Mouse (Mus musculus) cerebellum, adult 8-10 months (tissue): ENCODE results near the gene Mier2.
A peak's percentile ranks its signal among the peaks of the same experiment; 100 is the strongest.

Experiments
- DNase-seq: peaks from one replicate; pipeline ENCODE4 v3.0.0; 2022

Mier2 gene

DNA sequence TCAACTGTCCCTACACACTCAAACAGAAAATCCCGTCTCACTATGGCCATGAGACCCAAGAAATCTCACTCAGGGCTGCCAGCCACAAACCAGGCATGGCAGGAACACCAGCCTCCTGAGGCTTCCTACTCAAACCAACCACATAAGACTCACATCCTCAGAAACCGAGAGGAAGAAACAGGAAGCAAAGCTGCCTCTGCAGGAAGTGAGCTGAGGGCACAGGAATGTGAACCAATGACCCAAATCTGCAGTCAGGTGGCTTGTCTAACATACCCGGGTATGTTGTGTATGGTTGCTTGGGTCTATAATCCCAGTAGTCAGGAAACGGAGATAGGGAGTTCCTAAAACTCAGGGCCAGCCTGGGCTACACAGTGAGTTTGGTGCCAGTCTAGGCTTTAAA is 16.1 kb downstream of the Mier2 start:
- DNase-seq: no peak

DNA sequence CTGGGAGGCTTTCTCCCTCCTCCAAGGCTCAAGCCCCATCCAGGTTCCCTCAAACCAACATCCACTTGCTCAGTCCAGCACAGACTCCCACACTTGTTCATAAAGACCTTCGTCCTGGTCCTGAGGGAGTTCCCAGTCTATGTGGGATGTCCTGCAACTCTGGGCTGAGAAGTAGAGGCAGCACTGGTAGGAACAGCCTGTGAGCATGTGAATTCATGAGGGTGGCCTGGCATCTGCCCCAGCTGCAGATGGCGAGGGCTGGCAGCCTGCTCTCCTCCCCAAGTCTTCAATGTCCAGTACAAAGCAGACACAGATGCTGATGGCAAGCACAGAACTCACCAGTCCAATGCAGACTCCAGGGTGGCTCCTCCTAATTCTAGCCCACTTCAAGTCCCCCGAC is 16.7 kb downstream of the Mier2 start:
- no peak for DNase-seq

DNA sequence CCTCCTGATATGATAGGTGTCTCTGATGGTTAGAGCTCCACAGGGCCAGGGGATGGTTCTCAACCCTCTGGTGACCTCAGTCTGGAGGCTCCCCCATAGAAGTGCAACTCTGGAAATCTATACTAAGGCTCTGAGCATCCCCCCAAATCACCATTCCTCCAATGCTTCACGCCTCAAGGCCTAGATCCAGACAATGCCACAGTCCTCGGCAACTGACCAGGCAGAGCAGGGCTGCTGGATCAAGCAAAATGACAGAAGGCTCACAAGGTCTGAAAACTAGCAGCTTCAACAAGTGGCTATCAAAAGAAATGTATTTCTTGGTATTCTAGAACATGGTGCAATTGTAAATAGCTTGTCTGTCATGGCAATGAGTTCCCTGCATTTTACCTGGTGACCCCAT is 17.2 kb downstream of the Mier2 start:
- DNase-seq: no peak

DNA sequence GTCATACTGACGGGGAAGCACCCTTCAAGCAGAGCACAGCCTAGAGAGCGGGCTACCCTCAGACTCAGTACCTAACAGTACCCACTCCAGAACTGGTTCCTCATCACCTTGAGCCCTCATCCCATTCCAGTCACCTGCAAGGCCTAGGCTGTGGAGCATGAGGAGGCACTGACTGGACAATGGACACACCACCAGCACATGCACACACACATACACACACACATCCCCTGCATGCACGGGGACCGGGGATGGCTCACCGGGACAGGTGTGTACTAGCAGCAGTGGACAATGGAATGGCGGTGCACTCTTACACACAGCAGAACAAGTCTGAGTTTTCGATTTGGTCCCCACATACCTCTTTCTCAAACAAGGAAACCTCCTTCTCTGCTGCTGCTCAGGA is 17.7 kb downstream of the Mier2 start:
- no peak for DNase-seq

DNA sequence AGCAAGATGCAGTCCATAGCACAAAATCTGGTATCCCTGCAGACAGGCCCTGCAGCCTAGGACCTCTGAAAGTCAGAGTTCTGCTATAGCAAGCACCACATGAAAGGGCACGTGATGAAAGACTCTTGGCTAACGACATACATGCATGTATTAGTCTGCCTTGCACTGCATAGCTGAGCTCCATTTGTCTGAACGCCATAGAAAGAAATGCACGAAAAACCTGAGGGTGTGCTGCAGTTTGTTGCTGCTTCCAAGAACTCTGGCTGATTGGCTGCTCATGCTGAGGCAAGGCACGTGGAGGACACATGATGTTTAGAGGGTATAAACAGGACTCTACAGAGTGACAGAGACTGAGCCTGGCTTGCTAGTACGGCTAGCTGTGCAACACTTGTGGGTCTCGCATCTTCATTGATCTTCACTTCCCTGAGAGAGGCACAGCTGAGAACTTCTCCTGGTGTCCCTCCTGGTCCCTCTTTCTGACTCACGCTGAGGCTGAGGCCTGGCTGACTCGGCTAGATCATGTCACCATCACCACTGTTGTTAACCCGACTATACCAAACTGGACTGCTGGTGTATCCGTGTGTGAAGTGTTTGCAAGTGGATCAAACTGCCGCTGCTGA is 18.4 kb downstream of the Mier2 start:
- DNase-seq: no peak

DNA sequence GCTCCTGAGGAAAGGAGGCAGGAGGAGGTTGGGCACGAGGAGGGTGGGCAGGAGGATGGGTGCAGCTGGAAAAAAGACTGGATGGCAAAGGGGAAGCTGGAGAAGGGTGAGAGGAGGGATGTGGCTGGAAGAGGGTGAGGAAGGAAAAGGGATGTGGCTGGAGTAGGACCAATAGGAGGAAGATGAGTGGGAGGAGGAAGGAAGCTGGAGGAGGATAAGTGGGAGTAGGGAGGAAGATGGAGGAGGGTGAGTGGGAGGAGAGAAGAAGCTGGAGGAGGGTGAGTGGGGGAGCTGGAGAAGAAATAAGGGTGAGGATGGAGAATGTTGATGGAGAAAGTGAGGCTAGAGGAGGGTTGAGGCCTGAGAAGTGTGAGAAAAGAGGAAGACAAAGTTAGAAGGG is 19.6 kb downstream of the Mier2 start:
- DNase-seq: no peak

DNA sequence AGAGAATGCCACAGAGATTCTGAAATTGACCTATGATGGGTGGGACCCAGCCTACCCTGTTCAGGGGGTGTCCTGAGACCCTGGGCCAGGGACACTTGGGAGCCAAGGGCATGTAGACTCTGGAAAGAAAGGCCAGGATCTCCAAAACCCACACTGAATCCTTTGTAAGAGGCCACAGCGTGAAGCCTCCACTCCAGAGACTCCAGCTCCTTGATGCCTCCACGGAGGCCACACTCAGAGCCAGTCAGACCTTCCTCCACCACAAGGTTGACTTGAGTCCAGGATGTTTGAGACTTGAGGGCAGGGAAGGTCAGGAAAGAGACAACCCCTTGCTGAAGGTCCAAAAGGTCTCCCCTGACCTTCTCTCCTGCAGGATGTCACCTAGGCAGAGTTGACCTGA is 20.6 kb downstream of the Mier2 start:
- DNase-seq: no peak

DNA sequence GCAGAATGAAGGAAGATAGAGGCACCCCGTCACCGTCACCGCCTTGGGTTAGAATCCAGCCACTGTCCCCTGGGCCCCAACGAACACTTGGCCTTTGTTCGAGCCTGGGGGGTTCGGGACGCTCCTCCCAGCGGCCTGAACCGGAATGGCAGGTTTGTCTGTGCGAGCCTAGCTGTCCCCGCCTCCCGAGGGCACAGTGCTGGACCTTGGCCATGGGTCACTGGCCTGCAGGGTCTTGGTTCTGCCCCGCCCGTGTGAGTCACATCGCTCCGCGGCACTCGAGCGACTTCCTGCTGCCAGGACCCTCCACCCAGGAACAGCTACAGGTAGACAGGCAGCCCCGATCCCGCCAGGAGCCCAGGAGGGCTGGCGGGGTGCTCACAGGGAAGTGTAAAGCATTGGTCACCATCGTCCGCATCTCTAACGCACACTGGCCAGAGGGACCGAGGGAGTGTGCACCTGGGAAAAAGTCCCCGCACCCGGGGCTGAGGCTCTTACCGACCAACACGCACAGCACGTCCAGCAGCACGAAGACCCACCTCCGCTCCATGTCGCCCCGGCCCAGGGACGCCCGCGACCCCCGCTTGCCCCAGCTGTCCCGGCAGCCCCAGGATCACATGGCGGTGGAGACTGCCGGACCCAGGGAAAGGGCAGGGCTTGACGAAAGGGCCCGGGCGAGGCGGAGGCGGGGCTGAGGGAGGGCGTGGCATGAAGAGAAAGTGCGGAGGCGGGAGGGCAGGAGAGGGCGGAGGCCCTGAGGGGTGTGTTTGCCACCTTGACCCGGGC is 21.7 kb downstream of the Mier2 start, which contains the start of gene Plpp2:
Gene Plpp2, minus strand, starts transcription at position 671 of the 786 bp plus-strand sequence.
- DNase-seq: peak; percentile 59

DNA sequence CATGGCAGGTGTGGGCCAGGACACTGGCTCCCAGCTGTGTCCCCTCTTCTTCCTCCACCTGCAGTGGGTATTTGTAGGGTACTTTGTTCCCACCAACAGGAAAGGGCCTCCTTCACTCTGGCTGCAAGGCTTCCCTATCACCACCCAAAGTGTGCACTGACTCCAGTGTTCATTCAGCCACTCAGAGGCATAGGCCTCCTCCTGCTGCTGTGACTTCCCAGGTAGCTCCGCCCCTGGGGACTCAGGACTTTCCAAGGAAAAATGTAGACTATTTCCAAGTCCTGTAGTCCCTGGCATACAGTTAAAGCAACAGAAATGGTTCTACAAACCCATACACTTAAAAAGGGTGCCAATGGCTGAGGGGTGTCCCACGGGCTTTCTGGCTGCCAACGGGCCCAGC is 22.3 kb downstream of the Mier2 start:
- DNase-seq: no peak

DNA sequence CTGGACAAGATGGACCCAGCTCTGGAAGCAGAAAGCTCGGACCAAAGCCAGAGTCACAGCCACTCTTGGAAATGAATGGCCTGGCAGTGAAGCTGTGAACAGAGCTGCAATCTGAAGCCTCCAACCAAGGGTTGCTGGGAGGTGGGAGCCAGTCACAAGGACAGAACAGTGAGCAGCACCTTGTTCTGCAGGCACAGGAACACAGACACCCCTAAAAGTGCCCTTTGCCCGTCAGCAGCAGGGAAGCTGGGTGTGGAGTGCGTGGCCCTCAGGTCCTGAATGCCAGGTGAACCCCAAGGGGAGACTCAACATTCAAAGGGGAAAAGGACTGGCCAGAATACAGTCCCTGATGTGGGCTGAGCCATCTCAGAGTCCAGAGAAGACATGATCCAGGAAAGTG is 23.4 kb downstream of the Mier2 start:
- DNase-seq: no peak

DNA sequence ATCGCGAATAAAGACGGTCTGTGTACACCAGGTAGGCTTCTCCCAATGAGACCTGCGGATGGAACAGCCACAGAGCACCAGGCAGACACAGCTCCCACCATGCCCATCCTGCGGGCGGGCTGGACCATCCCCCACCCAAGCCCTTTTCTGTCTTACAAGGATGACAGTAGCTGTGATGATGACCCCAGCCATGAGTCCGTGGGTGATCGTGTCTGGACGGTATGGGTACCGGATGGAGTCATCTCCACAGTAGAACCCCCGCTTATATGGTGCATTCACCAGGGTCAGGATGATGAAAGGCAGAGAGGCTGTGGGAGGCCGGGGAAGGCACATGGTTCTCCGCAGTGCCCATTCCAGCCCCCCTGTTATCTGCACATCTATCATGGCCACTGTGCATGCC is 24.3 kb downstream of the Mier2 start:
- no peak for DNase-seq

DNA sequence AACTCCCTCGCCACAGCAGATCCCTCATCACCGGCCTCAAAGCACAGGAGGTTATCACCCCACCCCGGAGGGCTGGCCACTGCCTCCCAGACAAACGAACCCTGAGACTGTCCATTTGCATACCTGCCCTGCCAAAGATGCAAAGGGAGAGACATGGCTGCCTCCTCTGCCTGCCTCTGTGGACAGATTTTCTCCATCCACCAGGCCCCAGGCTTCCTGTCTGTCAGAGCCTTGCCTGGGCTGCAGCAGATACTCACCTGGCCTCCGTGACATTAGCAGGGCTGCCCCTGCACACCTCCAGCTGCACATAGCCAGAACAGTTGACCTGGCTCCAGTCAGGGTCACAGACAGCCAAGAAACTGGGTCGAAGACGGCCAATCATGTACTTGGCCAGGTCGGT is 24.8 kb downstream of the Mier2 start:
- DNase-seq: no peak

DNA sequence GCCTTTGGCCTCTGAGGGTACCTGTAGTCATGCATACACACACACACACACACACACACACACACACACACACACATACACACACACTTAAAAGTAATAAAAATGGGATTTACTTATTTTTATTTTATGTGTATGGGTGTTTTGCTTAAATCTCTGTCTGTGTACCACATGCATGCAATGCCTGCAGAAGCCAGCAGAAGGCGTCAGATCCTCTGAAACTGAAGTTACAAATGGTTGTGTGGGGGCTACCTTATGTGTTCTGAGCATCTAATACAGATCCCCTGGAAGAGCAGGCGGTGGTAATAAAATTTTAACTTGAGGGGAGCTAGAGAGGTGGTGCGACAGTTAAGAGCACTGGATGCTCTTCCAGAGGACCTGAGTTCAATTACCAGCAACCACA is 26.9 kb downstream of the Mier2 start:
- no peak for DNase-seq

DNA sequence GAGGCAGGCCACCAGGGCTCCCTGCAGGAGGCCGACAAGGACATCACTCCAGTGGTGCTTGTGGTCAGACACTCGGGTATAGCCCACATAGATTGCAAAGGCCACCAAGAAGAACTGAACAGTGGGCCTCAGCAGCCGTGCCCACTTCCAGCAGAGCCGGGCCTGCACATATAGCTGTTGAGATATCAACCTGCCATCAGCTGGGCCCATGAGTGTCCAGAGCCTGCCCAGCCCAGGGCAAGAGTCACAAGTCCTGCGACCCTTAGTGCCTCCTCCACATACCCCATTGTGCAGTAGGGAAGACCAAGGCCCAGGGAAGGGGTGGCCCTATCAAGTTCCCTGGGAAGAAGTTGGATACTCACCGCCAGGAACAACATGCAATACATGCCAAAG is 27.6 kb downstream of the Mier2 start:
- no peak for DNase-seq

DNA sequence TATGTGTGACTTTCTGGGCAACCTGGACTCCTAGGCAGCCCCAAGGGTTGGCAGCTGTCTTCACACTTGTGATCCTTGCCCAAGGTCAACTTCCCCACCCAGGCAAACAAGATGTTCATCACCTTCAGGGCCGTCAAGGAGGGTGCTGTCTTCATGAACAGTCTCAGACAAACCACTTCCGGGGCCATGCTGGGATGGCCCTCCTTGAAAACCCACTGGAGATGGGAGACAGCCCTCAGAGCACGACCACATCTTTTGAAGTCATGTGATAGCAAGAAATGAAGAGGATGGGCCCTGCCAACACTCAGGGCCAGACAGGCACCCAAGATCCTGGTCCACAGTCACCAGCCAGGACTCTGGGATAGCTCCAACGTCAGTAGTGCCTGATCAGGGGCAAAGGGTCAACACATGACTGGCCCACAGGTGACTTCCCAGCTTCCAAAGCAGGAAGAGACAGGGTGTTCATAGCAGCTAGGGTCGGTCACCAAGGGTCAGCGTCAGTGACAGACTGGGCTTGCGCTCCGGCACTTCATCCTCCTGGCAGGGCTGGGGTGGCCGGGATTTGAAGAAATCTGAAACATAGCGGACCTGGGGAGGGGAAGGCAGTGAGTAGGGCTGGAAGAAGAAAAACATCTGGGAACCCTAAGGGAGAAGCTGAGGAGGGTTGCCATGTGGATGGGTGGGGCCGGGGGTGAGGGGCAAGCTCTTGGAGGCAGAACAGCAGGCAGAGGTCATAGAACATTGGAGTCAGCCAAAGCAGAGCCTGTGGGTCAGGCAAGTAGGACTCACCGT is 28.1 kb downstream of the Mier2 start:
- no peak for DNase-seq

DNA sequence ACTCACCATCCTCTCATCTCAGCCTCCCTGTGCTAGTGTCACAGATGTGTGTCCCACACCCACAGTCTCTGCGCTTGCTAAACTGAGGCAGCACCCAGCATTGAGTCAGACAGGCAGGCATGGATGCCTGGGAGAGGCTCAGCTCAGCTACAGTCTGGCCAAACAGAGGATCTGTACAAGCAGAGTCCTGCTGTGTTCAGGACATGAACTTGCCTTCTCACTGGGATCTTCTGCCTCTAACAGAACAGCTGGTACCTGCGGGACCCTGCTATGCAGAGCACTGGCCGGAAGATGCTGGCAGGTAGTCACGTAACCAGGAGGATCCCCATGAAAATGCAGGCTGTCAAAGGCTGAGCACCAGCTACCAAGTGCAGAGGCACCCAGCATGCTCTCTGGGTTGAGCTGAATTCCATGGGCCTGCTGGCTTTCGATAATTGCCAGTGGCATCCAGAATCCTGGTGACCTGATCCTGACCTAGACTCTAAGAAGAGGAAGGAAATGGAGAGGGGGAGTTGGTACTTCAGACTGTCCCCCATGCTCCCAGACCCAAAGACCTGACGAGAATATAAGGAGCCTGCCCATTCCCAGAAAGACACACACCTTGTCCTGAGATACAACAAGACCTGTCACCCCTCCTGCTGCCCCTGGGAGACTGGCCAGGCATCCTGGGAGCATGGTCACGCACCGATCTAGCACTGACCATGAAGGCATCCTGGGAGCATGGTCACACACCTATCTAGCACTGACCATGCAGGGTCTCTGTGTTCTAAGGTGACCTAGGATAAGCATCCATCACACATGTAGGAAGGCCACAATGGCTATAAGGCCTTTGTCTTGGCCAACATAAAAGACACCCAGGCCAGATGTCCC is 29.3 kb downstream of the Mier2 start:
- DNase-seq: no peak

DNA sequence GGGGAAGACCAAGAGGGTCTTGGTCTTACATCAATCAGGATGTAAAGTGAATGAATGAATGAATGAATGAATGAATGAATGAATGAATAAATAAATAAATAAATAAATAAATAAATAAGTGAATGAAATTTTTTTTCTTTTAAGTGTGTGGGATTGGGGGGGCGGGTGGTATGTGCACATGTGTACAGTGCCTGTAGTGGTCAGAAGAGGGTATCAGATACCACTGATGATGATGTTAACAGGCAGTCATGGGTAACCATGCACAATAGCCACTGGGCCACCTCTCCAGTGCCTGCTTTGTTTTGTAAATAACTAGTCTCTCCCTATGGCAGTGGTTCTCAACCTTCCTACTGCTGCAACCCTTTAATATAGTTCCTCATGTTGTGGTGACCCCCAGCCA is 30.6 kb downstream of the Mier2 start:
- no peak for DNase-seq

DNA sequence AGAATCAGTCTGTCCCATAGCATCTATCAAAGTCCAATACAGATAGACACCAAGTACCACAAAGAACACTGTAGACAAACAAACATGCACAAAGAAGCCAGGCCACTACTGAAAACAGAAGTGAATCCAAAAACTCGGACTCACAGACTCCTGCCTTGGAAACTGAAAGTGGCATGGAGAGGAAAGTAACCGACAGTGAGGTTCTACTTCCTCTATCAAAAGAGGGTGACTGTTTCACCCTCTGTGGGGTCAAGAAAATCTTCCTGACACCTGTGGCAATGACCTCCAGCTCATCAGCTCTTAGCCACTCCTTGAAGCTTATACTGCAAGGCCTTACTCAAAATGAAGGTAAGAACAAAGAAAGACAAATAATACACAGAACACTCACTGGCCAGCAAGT is 48.3 kb downstream of the Mier2 start:
- no peak for DNase-seq

DNA sequence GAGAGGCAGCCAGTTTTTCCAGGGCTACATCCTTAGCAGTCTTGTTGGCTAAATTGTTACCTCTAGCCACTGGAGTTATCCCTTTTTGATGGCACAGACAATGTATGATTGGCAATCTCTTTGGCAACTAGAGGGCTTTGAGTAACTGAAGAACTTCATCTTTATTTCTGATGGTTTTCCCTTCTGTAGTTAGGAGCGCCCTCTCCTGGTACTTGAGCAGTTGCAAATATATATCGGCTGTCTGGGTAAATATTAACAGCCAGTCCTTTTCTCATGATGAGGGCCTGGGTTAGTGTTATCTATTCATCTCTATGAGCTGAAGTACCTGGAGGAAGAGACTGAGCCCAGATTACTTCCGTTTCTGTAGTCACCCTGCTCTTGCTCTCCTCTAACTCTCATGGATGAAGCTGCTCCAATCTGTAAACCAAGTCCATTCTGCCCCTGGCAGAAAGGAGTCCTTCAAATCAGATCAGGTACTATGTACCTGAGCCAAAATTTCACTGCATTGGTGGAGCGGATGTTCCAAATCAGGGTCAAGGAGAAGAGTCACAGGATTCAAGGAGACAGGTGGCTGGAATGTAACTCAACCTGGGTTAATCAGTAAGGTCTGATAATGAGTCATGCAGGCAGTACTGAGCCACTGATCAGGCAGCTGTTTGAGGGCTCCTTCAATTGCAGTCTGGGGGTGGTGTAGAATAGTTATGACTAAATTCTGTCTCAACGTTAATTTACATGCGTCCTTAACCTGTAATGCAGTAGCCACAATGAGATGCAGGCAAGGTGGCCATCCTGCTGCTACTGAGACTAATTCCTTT is 52.0 kb downstream of the Mier2 start:
- DNase-seq: no peak

DNA sequence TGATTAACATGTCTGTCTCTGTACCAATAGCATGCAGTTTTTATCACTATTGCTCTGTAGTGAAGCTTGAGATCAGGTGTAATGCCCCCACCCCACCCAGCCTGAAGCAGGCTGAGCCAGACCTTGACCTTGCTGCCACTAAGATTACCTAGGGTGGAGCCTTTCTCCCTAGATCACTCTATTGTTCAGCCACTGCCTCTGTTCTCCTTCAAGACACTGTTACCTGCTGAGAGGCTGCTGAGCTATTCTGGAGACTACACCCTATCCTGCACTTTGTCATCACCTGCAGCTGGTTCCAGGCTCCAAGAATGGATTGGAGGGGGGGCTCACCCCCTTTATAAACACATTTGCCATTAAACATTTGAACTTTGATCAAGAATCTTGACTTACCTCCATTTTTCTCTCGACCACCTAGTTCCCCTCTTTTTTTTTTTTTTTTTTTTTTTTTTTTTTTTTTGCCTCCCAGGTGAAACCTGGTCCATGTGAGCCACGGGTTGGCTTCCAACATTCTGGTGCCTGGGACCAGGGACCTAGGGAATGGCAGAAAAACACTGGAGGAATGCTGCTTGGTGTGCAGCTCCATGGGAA is 58.2 kb downstream of the Mier2 start:
- no peak for DNase-seq

DNA sequence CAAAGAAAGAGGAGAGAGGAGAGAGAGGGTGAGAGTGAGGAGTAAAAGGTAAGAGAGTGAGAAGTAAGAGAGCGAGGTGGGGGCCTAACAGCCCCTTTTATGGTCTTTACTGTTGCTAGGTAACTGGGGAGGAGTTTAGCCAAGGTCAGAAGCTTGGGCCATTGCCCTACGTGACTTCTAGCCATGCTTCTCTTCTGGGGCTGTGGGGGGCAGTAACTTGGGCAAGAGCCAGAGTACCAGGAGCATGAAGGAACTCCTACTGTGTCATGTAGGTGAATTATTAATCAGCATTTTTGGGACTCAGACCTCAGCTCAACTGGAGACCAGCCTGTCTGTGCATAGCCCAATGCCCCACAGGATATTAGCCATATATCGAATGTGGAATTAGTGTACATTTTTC is 59.1 kb downstream of the Mier2 start:
- no peak for DNase-seq
